Mouse (Mus musculus): ENCODE measurements at regions not wholly inside any gene's neighbourhood (a gene's known extent, or its start where the extent isn't known, plus 50 kb on each side); places are given as distances from the start of the nearest gene placed in this dataset.

DNA sequence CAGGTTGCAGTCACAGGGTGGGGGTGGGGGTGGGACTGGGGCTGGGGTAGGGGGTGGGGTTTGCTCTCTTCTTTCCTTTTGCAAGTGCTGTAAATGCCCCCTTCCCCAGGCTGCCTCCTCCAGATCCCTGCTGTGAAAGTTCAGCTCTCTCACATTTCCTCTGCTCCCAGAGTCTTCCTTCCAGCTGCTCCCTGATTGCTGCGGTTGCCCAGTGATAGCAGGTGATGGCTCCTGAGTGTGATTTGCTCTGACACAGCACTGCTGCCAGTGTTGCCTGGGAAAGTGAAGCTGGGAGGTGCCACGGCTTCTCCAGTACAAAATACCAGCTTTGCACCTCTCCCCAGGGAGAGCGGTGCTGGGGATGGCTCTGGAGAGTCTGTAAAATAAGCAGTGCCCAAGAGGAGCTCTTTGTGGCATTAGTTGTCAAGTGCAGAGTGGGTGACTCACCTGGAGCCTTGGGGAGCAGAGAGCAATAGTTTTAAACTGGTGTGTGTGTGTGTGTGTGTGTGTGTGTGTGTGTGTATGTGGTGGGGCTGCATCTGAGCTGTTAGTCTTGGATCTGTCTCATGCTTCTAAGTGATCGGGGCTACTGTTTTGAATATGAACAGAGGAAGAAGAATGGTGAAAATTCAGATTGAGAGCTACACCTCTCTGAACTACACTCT, 461.6 kb downstream of the 1810013L24Rik start:
- no peak for TF ChIP-seq CTCF (IDR thresholded peaks at IDR 0.05)
- no peak for TF ChIP-seq POLR2A (IDR thresholded peaks at IDR 0.05; ENCODE audit: insufficient read depth, low read depth, low read length)
